Mouse (Mus musculus): ENCODE results near the gene Sspn. TPM values are rescaled to one million over a fixed set of nuclear protein-coding genes. Genes with fewer than 3 reads are reported as not detected.

Sspn gene
- total RNA-seq, 2 experiments from 2014 or later = not detected

DNA sequence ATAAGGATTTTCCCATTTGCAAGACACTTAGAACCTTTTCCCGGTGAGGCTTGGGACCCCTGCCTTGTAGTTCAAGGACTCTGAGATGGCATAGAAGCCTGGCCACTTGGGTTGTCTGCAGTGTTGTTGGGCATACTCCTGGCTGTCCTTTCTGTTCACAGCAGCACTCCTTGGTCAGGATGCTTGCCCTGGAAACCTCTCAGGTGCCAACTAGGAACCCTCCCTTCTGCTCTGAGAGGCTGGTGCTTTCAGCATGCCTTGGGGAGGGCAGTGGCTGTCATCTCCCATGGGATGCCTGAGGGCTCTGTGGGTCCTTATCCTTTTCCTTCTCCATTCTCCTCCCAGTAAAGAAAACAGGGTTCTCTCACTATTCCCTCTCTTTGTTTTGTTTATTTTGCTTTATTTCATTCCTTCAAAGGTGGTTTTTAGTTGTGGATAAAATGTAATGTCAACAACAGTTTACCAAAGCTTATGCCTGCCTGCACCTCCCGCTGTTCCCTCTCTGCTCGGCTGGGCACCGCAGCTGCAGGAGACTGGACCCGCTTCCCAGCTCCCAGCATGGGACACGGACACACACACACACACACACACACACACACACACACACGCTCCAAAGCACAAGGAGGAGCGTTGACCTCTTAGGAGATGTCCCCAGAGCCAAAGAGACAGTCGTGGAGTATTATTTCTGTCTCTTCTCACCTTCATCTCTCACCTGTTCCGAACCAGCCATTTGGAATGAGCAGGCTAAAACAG, 77.9 kb downstream of the Sspn start:
- ATAC-seq (replicated peaks; ENCODE audit: poor library complexity) = no peak

GRCm38 (mm10) chr6:146010093-146010764, 78.8 kb downstream of the Sspn start:
- no peak for ATAC-seq (replicated peaks; ENCODE audit: poor library complexity)

DNA sequence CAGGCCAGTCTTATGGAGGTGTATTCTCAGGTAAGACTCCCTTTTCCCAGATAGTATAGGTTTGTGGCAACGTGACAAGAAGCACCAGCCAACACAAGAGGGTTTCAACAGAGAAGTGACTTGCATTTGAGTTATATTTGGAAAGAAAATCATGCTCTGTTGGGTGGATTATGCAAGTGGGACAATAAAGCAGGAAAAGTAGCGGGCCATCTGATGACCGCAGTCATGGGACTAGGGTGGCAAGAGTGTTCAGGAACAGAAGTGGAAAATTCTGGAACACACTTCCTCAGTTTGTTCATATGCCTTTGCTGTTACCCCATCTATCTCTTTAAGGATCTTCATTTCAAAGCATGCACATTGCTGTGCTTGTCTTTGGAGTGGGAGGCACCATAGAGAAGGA, 82.9 kb downstream of the Sspn start:
- peak; percentile 77 for ATAC-seq (replicated peaks; ENCODE audit: poor library complexity)

Other genes starting within 250 kb of the Sspn start
- 8.3 and 11.5 TPM in 2 replicates for gene Rassf8, start 184.9 kb upstream of the Sspn start, total RNA-seq (2015)
- gene Rassf8, start 184.9 kb upstream of the Sspn start, total RNA-seq (2017) = 11.9 and 14.8 TPM in 2 replicates
- 0.02 TPM in 1 of 2 replicates, not detected in the other for gene Bhlhe41, start 66.1 kb upstream of the Sspn start, total RNA-seq (2015)
- gene Bhlhe41, start 66.1 kb upstream of the Sspn start, total RNA-seq (2017) = 0.12 TPM in 1 of 2 replicates, not detected in the other